Mouse (Mus musculus) kidney, adult 2 months (tissue): Measurements from ENCODE around the gene Engase. TPM values are rescaled to one million over a fixed set of nuclear protein-coding genes. Genes with fewer than 3 reads are reported as not detected.
A peak's percentile ranks its signal among the peaks of the same experiment; 100 is the strongest.

Experiments used
- DNase-seq: peaks from one replicate; pipeline ENCODE4 v3.0.0; 2021
- H3K27ac ChIP-seq: fragments of 200-500 bp; 2 replicates; pipeline ENCODE4 v1.5.1; 2012; ENCODE audit warnings: low read depth, low read length, control low read depth, inconsistent platforms; ENCODE audit not compliant: insufficient read depth
- H3K27me3 ChIP-seq: fragments of 200-500 bp; replicated peaks from 2 replicates; pipeline ENCODE4 v1.6.1; 2012; ENCODE audit warnings: mild to moderate bottlenecking, moderate library complexity, low read length, inconsistent platforms; ENCODE audit not compliant: control insufficient read depth, insufficient read depth
- H3K36me3 ChIP-seq: fragments of 200-500 bp; 2 replicates; pipeline ENCODE4 v1.6.1; 2012; ENCODE audit warnings: mild to moderate bottlenecking, moderate library complexity, low read length, inconsistent platforms; ENCODE audit not compliant: control insufficient read depth, insufficient read depth
- H3K4me1 ChIP-seq: fragments of 200-500 bp; 2 replicates; pipeline ENCODE4 v1.6.1; 2011; ENCODE audit warnings: low read length; ENCODE audit not compliant: control insufficient read depth, insufficient read depth
- H3K4me3 ChIP-seq: fragments of 200-500 bp; 2 replicates; pipeline ENCODE4 v1.5.1; 2011; ENCODE audit warnings: mild to moderate bottlenecking, low read depth, low read length, control low read depth; ENCODE audit not compliant: insufficient read depth
- CTCF ChIP-seq: fragments of 200-500 bp; conservative IDR thresholded peaks from 2 replicates; pipeline ENCODE4 v1.5.1; 2011; ENCODE audit warnings: low read depth, mild to moderate bottlenecking, control low read depth, low read length, moderate library complexity, mixed read lengths; ENCODE audit not compliant: insufficient read depth, insufficient read length
- POLR2A ChIP-seq: fragments of 200-500 bp; IDR thresholded peaks from one replicate; pipeline ENCODE4 v1.6.1; 2011; ENCODE audit warnings: low read depth, low read length, control low read depth
- WGBS: fragments of 180-500 bp; shearing (Covaris S2); methylation state at CpG from one replicate; pipeline ENCODE4 v1.1.7; 2018; 5-methylcytosine and 5-hydroxymethylcytosine counted together
- polyA plus RNA-seq: library from polyadenylated mRNA; depleted of rRNA; stranded (reverse); fragments of >200 nt; gene quantifications from 2 replicates; pipeline ENCODE4 v1.2.3, GENCODE M21; 2012; rRNA removed

Engase gene
- polyA plus RNA-seq: 10.5 and 12.3 TPM in 2 replicates

GRCm38 (mm10) chr11:118476396-118477373, at the start of gene Engase:
Gene Engase, plus strand, starts transcription at chr11:118476829.
- WGBS: under 1% methylated on average over 57 of the region's 57 CpGs
- TF ChIP-seq POLR2A (peak; percentile 83), CTCF (no peak)
- Histone ChIP-seq H3K36me3 (no peaks in the 10 kb centered on the region), H3K27me3 (no peaks in the 10 kb centered on the region), H3K4me1 (peaks cover 4% of the 10 kb centered on the region; the same call in 1 of the 2 replicates), H3K27ac (no peak within 1 kb of the TSS), H3K4me3 (peak within 1 kb of the TSS; percentile 74)
- DNase-seq: peak; percentile 99

DNA sequence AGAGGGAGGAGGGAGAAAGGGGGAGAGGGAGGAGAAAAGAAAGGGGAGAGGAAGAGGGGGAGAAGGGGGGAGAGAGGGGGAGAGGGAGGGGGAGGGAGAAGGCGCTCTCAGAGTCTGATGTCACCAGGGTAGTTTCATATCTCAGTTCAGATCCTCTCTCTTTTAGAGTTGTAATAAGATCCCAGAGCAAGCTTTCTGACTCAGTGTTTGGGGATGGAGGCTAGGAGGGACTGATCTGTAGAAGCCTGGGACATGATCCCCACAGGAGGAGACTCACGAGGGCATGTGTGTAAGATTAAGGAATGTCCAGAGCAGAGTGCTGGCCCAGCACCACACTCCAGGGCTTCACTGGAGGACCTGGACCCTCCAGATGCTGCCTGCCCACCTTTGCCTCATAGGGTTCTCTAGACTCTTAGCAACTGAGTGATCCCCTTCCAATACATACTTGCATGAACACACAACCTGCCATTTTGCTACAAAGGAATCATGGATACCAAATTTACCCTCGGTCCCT, 49.3 kb upstream of the Engase start:
- 58% methylated on average over 3 of the region's 3 CpGs for WGBS
- H3K4me3 ChIP-seq: no peak overlapping the region
- H3K4me1 ChIP-seq: peaks cover 35% of the 10 kb centered on the region
- H3K36me3 ChIP-seq: no peaks in the 10 kb centered on the region
- DNase-seq: no peak
- no peaks in the 10 kb centered on the region for H3K27me3 ChIP-seq
- no peak for TF ChIP-seq CTCF
- TF ChIP-seq POLR2A: no peak
- no peak overlapping the region for H3K27ac ChIP-seq

- H3K27me3 ChIP-seq: no peaks in the 10 kb centered on the region
- WGBS: 7% methylated on average over 8 of the region's 8 CpGs
- no peak for DNase-seq
- peaks cover 34% of the 10 kb centered on the region for H3K4me1 ChIP-seq
- peak within 1 kb of the TSS; percentile 36 for H3K4me3 ChIP-seq
- no peaks in the 10 kb centered on the region for H3K36me3 ChIP-seq
- H3K27ac ChIP-seq: peak within 1 kb of the TSS; percentile 69
- TF ChIP-seq CTCF (no peak), POLR2A (no peak)
Measured at GRCm38 (mm10) chr11:118427986-118428385, 48.6 kb upstream of the Engase start, which contains the start of gene C1qtnf1. Gene C1qtnf1, plus strand, starts transcription at chr11:118428203.

DNA sequence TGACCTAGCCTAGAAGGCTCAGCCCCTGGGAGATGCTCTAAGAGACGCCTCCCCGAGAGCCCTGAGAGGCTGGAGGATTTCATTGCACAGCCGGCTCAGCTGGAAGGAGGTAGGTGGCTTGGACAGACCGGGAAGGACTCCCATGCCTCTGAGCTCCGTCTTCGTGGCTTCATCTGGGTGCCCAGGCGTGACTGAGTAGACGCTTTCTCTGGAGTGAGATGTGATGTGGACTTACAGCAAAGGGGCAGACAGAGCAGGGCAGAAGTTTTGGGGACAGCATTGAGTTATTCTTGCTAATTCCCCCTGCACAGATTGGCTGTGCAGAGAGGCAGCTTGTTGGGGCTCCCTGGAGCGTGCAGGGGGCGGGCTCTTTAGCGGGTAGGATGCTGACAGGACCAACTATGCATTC, 48.2 kb upstream of the Engase start:
- Histone ChIP-seq H3K4me3 (peak overlapping the region; percentile 36), H3K4me1 (peaks cover 30% of the 10 kb centered on the region), H3K27me3 (no peaks in the 10 kb centered on the region), H3K36me3 (no peaks in the 10 kb centered on the region), H3K27ac (peak overlapping the region; percentile 69)
- no peak for TF ChIP-seq CTCF
- TF ChIP-seq POLR2A: no peak
- DNase-seq: no peak
- 4% methylated on average over 11 of the region's 11 CpGs for WGBS

DNA sequence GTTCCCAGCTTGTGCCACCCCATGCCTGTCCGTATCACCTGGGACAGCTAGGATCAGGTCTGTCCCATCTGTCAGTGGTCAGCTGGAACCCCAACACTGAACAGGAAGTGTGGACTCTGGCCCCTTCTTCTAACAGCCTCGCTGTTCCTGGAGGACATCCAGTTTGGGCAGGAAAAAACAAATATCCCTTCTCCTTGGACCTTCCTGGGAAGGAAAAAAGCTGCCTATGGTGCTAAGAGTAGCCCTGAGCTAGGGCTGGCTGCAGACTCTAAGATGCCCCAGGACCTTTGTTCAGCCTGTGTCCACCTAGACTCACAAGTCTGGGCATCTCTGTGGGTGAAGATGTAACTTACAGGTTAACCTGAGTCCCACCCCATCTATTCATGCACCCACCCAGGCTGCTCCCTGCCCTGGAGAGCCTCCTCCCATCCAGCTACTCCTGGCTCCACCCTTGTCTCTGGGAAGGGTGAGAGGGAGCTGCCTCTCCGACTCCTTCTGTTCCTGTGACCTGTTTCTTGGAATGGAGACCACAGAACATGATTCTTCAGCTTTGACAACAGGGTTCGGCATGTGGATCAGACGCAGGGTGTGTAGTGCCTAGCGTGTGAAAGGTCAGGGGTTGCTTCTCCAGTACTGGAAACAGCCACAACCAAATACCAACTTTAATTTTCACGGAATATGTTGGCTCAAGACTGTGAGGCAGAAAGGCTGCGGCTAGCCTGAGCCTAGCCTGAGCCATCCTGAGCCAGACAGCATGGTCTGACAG, 47.5 kb upstream of the Engase start:
- peak overlapping the region; percentile 36 for H3K4me3 ChIP-seq
- H3K27ac ChIP-seq: peak overlapping the region; percentile 69
- WGBS: 37% methylated on average over 8 of the region's 8 CpGs
- H3K27me3 ChIP-seq: no peaks in the 10 kb centered on the region
- peak; percentile 72 for DNase-seq
- peaks cover 24% of the 10 kb centered on the region for H3K4me1 ChIP-seq
- TF ChIP-seq CTCF: no peak
- no peak for TF ChIP-seq POLR2A
- no peaks in the 10 kb centered on the region for H3K36me3 ChIP-seq

DNA sequence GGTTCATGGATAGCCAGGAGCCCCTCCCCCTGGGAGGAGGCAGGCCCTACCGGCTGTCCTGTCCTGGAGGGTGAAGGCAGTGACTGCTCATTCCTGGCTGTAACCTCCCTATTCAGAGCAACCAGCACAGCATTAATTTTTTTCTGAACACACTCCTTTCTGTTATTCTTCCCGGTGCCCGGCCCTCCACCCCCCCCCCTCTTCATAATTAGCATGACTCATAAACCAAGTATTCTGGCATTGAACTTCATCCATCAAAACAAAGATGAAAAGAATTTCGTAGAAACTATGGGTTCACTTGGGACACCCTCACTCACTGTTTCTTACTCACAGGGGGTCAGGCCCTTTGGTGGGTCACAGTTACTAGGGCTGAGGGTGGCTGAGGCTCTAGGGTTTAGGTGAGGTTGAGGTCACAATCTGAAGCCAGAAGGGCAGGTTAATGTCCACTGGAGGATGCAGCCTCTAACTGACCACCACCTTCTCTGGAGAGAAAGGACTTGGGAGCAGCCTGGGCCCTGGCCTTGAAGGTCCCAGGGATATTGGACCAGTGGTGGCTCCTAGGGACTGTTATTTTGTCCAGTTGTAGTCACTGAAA, 46.2 kb upstream of the Engase start:
- peak overlapping the region; percentile 39; the same call in 1 of the 2 replicates for H3K27ac ChIP-seq
- H3K4me1 ChIP-seq: peaks cover 21% of the 10 kb centered on the region
- 15% methylated on average over 4 of the region's 4 CpGs for WGBS

More for the DNA sequence above, 46.2 kb upstream of the Engase start:
- TF ChIP-seq CTCF (no peak), POLR2A (no peak)
- Histone ChIP-seq H3K36me3 (no peaks in the 10 kb centered on the region), H3K27me3 (no peaks in the 10 kb centered on the region), H3K4me3 (no peak overlapping the region)
- no peak for DNase-seq
